Mouse (Mus musculus): ENCODE measurements at regions not wholly inside any gene's neighbourhood (a gene's known extent, or its start where the extent isn't known, plus 50 kb on each side); places are given as distances from the start of the nearest gene placed in this dataset.
A peak's percentile ranks its signal among the peaks of the same experiment; 100 is the strongest.

GRCm38 (mm10) chr3:54587127-54587995, 105.2 kb upstream of the Supt20 start:
- Histone ChIP-seq H3K9ac (0 out of 2 replicates have a peak overlapping the region, but pooled peaks have one; percentile 13), H3K27me3 (no peaks in the 10 kb centered on the region), H3K4me3 (peak overlapping the region; percentile 31), H3K4me1 (peaks cover 15% of the 10 kb centered on the region), H3K4me2 (replicated peaks) (peak overlapping the region; percentile 56), H3K9me3 (no peaks in the 10 kb centered on the region), H3K36me3 (no peaks in the 10 kb centered on the region), H3K27ac (peak overlapping the region; percentile 55; the same call in 1 of the 2 replicates)
- WGBS: 25% methylated on average over 21 of the region's 21 CpGs
- ATAC-seq (ENCODE audit: low FRiP score, low read depth): peak; percentile 72

DNA sequence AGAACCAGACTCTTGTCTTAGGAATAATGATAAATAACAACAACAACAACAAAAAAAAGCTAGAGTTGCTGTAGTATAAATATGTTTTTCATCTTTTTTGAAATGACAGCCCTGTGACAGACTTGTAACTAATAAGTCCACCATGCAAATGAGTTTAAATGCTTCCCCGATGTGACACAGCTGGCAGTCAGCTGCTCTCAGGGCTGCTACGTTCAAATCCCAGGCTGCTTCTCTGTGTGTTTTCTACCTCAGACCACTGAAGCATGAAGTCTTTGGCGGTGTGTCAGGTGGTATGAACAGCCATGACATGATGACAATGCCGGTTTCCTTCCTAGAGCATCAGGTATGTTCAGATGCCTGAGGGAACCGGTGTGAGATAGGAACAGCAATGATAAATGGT, 104.4 kb upstream of the Supt20 start:
- 60% methylated on average over 5 of the region's 5 CpGs for WGBS

GRCm38 (mm10) chr3:54589976-54590375, 102.6 kb upstream of the Supt20 start:
- H3K9ac ChIP-seq: no peak overlapping the region
- no peak overlapping the region for H3K4me3 ChIP-seq
- H3K27ac ChIP-seq: no peak overlapping the region
- no peaks in the 10 kb centered on the region for H3K27me3 ChIP-seq
- no peak for ATAC-seq (ENCODE audit: low FRiP score, low read depth)
- no peaks in the 10 kb centered on the region for H3K36me3 ChIP-seq
- H3K4me2 ChIP-seq (replicated peaks): no peak overlapping the region
- H3K9me3 ChIP-seq: no peaks in the 10 kb centered on the region
- 74% methylated on average over 9 of the region's 9 CpGs for WGBS
- peaks cover 20% of the 10 kb centered on the region for H3K4me1 ChIP-seq

More for the DNA sequence above, 104.4 kb upstream of the Supt20 start:
- no peak overlapping the region for H3K4me2 ChIP-seq (replicated peaks)
- no peak overlapping the region for H3K9ac ChIP-seq
- H3K4me3 ChIP-seq: no peak overlapping the region
- H3K27me3 ChIP-seq: no peaks in the 10 kb centered on the region
- no peaks in the 10 kb centered on the region for H3K36me3 ChIP-seq
- ATAC-seq (ENCODE audit: low FRiP score, low read depth): no peak
- no peak overlapping the region for H3K27ac ChIP-seq
- no peaks in the 10 kb centered on the region for H3K9me3 ChIP-seq
- H3K4me1 ChIP-seq: peaks cover 20% of the 10 kb centered on the region

- Histone ChIP-seq H3K4me3 (no peak overlapping the region), H3K27me3 (no peaks in the 10 kb centered on the region), H3K4me1 (peaks cover 20% of the 10 kb centered on the region), H3K27ac (no peak overlapping the region), H3K4me2 (replicated peaks) (no peak overlapping the region), H3K9ac (no peak overlapping the region), H3K9me3 (no peaks in the 10 kb centered on the region; the same call in 1 of the 2 replicates), H3K36me3 (no peaks in the 10 kb centered on the region)
- ATAC-seq (ENCODE audit: low FRiP score, low read depth): no peak
- whole genome bisulfite sequencing: 67% methylated on average over 3 of the region's 3 CpGs
Observed at GRCm38 (mm10) chr3:54591160-54591559, 101.4 kb upstream of the Supt20 start.

GRCm38 (mm10) chr3:54592064-54592463, 100.5 kb upstream of the Supt20 start:
- Histone ChIP-seq H3K36me3 (no peaks in the 10 kb centered on the region), H3K27me3 (no peaks in the 10 kb centered on the region), H3K9ac (no peak overlapping the region), H3K4me3 (no peak overlapping the region), H3K9me3 (no peaks in the 10 kb centered on the region; the same call in 1 of the 2 replicates), H3K27ac (no peak overlapping the region), H3K4me2 (replicated peaks) (no peak overlapping the region), H3K4me1 (peaks cover 14% of the 10 kb centered on the region)
- 67% methylated on average over 2 of the region's 2 CpGs for WGBS
- ATAC-seq (ENCODE audit: low FRiP score, low read depth): no peak

DNA sequence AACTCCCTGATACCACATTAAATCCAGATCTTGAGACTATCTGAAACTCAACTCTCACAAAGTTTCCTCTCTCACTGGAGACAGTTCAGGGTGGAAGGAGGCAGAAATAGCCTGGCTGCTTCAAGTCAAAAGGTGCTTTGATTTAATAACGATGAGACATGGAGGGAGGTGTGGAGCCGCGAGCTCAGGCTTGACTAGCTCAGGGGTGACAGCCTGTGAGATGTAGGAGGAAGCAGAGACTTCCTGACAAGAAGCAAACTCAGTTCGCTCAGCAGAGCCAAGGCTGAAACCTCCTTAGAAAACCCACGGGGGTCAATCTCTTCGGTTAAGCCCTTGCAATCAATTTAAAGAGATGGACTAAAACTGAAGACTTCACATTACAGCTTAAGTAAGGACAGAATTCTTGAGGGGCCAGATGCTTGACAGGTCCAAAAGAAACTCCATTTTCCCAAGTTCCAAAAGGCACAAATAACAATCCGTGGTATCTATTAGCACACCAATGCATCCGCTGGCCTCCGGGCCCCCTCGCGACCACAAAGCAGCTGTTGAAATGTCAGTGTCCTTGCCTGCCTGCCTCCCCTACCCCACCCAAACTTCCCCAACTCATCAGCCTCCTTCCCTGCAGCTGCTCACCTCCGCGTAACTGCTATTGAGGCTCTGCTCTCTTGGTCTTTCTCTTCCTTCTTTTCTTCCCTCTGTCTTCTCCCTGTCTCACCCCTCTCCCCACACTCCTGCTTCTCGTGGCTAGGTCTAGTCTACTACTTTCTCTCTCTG, 99.8 kb upstream of the Supt20 start:
- whole genome bisulfite sequencing: 69% methylated on average over 14 of the region's 14 CpGs
- H3K27ac ChIP-seq: peak overlapping the region; percentile 33; the same call in 1 of the 2 replicates
- ATAC-seq (ENCODE audit: low FRiP score, low read depth): no peak

GRCm38 (mm10) chr3:54595193-54595592, 97.4 kb upstream of the Supt20 start:
- no peaks in the 10 kb centered on the region for H3K27me3 ChIP-seq
- no peak overlapping the region for H3K9ac ChIP-seq
- no peaks in the 10 kb centered on the region; the same call in 1 of the 2 replicates for H3K9me3 ChIP-seq
- no peak overlapping the region for H3K27ac ChIP-seq
- H3K4me1 ChIP-seq: peaks cover 18% of the 10 kb centered on the region
- no peaks in the 10 kb centered on the region for H3K36me3 ChIP-seq
- no peak overlapping the region for H3K4me2 ChIP-seq (replicated peaks)
- H3K4me3 ChIP-seq: no peak overlapping the region
- no peak for ATAC-seq (ENCODE audit: low FRiP score, low read depth)
- 85% methylated on average over 3 of the region's 3 CpGs for WGBS

More for the DNA sequence above, 99.8 kb upstream of the Supt20 start:
- Histone ChIP-seq H3K9me3 (no peaks in the 10 kb centered on the region; the same call in 1 of the 2 replicates), H3K4me2 (replicated peaks) (no peak overlapping the region), H3K4me3 (no peak overlapping the region), H3K9ac (no peak overlapping the region), H3K36me3 (no peaks in the 10 kb centered on the region), H3K4me1 (peaks cover 11% of the 10 kb centered on the region), H3K27me3 (no peaks in the 10 kb centered on the region)

GRCm38 (mm10) chr3:54597326-54598274, 95.0 kb upstream of the Supt20 start:
- 70% methylated on average over 11 of the region's 11 CpGs for WGBS
- H3K36me3 ChIP-seq: no peaks in the 10 kb centered on the region
- no peak overlapping the region for H3K4me2 ChIP-seq (replicated peaks)
- peak; percentile 5; the same call in 1 of the 2 replicates for ATAC-seq (ENCODE audit: low FRiP score, low read depth)
- no peak overlapping the region for H3K4me3 ChIP-seq
- H3K9ac ChIP-seq: no peak overlapping the region
- H3K27me3 ChIP-seq: no peaks in the 10 kb centered on the region
- H3K9me3 ChIP-seq: no peaks in the 10 kb centered on the region; the same call in 1 of the 2 replicates
- H3K27ac ChIP-seq: no peak overlapping the region; the same call in 1 of the 2 replicates
- peaks cover 10% of the 10 kb centered on the region for H3K4me1 ChIP-seq

DNA sequence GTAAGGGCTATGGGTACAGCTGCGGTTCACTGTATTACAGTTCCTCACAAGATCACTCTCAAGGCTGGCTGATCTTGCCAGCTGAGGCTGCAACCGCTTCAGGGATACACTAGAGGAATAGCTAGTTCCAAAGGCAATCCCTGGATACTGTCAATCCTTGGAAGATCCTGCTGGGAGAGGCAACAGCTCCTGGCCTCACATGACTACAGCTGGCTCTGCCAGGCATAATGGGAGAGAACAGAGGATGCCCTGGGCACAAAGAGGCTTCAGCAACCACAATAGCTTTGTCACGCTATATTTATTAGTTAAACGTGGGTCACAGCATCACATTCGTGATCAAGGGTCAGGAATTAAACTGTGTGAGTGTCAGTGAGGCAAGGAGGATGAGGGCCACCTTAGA, 94.3 kb upstream of the Supt20 start:
- no peak overlapping the region for H3K4me2 ChIP-seq (replicated peaks)
- H3K4me3 ChIP-seq: no peak overlapping the region
- no peaks in the 10 kb centered on the region for H3K27me3 ChIP-seq
- H3K9me3 ChIP-seq: no peaks in the 10 kb centered on the region; the same call in 1 of the 2 replicates
- 81% methylated on average over 5 of the region's 5 CpGs for WGBS
- ATAC-seq (ENCODE audit: low FRiP score, low read depth): no peak
- H3K27ac ChIP-seq: no peak overlapping the region
- H3K9ac ChIP-seq: no peak overlapping the region
- no peaks in the 10 kb centered on the region for H3K36me3 ChIP-seq
- H3K4me1 ChIP-seq: peaks cover 8% of the 10 kb centered on the region; the same call in 1 of the 2 replicates

DNA sequence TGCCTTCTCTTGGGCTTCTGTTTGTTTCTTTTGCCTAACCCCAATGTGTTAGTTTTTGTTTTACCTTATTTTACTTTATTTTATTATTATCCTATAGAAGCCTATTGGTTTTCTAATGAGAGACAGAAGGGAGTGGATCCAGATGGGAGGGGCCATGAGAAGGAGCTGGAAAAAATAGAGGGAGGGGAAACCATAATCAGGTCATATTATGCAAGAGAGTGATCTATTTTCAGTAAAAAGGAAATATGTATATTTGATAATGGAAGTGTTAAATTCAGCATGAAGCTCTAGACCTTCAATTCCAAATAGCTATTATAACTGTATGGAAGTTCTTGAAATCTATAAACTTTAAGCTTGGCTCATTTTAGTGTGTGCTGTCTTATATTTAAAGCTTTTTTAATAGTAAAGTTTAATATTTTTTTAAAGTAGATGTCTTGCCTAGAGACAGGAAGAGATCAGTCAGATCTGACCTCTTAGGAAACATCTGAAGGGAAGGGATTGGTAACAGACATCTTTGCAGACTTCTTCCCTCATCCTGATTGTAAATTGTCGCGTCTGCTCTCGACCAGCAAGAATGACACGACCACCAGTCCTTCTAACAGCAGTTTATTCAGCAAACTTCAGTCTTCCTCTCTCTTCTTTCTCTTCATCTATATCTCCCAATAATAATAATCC, 87.8 kb upstream of the Supt20 start:
- H3K9me3 ChIP-seq: no peaks in the 10 kb centered on the region
- no peaks in the 10 kb centered on the region for H3K36me3 ChIP-seq
- WGBS: 77% methylated on average over 4 of the region's 4 CpGs
- no peak overlapping the region for H3K4me3 ChIP-seq
- no peak for ATAC-seq (ENCODE audit: low FRiP score, low read depth)
- no peak overlapping the region for H3K27ac ChIP-seq
- no peak overlapping the region for H3K9ac ChIP-seq
- H3K4me1 ChIP-seq: no peaks in the 10 kb centered on the region
- no peak overlapping the region for H3K4me2 ChIP-seq (replicated peaks)
- H3K27me3 ChIP-seq: no peaks in the 10 kb centered on the region

GRCm38 (mm10) chr3:54611431-54611990, 81.1 kb upstream of the Supt20 start:
- Histone ChIP-seq H3K9me3 (no peaks in the 10 kb centered on the region), H3K4me1 (peaks cover 6% of the 10 kb centered on the region), H3K4me2 (replicated peaks) (no peak overlapping the region), H3K27ac (peak overlapping the region; percentile 39; the same call in 1 of the 2 replicates), H3K27me3 (no peaks in the 10 kb centered on the region), H3K36me3 (no peaks in the 10 kb centered on the region), H3K4me3 (no peak overlapping the region), H3K9ac (no peak overlapping the region)
- WGBS: 46% methylated on average over 10 of the region's 10 CpGs
- ATAC-seq (ENCODE audit: low FRiP score, low read depth): no peak

Measured in limb, embryonic 13.5 days (tissue).